Mouse (Mus musculus): Measurements from ENCODE around the gene Cog3. TPM values are rescaled to one million over a fixed set of nuclear protein-coding genes. Genes with fewer than 3 reads are reported as not detected.

Cog3 gene
- total RNA-seq, 1 experiment: 11.2 TPM

GRCm38 (mm10) chr14:75794324-75794723 is 40.0 kb upstream of the Cog3 start:
- Histone ChIP-seq H3K4me1 (ENCODE audit: control insufficient read depth in 2 of 2, insufficient read depth in 2 of 2, low read length in 2 of 2, poor library complexity in 1 of 2) (peaks cover 0 to 2% of the 10 kb centered on the region in 2 experiments; a peak in 1 of 4 replicates), H3K27ac (ENCODE audit: insufficient read depth, low read depth, low read length, poor library complexity, severe bottlenecking) (no peak overlapping the region), H3K9me3 (ENCODE audit: control insufficient read depth, insufficient read depth, low read depth, low read length) (no peaks in the 10 kb centered on the region), H3K4me3 (ENCODE audit: insufficient read depth in 1 of 2, low read depth in 1 of 2, low read length in 2 of 2, poor library complexity in 1 of 2, severe bottlenecking in 1 of 2) (no peak overlapping the region), H3K36me3 (ENCODE audit: control insufficient read depth, insufficient read depth, low read length, poor library complexity, severe bottlenecking) (no peaks in the 10 kb centered on the region), H3K9ac (ENCODE audit: insufficient read depth, low read depth, low read length, poor library complexity, severe bottlenecking) (no peak overlapping the region)
- no peak for DNase-seq (ENCODE audit: low read depth, low spot score)
- no peak for TF ChIP-seq HCFC1 (IDR thresholded peaks at IDR 0.05; ENCODE audit: borderline replicate concordance, insufficient read depth, low read length)
- in situ Hi-C loops (cut with MboI; ENCODE audit: low sequenced_read_pairs in 2 of 2, unreplicated experiment in 2 of 2): no loop called here

GRCm38 (mm10) chr14:75793110-75793509 is 38.8 kb upstream of the Cog3 start:
- in situ Hi-C loops (cut with MboI; ENCODE audit: low sequenced_read_pairs in 2 of 2, unreplicated experiment in 2 of 2): no loop called here
- no peak overlapping the region for H3K27ac ChIP-seq (ENCODE audit: insufficient read depth, low read depth, low read length, poor library complexity, severe bottlenecking)
- no peak overlapping the region for H3K4me3 ChIP-seq (ENCODE audit: insufficient read depth in 1 of 2, low read depth in 1 of 2, low read length in 2 of 2, poor library complexity in 1 of 2, severe bottlenecking in 1 of 2)
- TF ChIP-seq CHD2 (IDR thresholded peaks at IDR 0.05; ENCODE audit: low read depth, low read length) (no peak), MAFK (IDR thresholded peaks at IDR 0.05; ENCODE audit: insufficient read depth, low read depth, low read length) (no peak), HCFC1 (IDR thresholded peaks at IDR 0.05; ENCODE audit: borderline replicate concordance, insufficient read depth, low read length) (no peak), ZC3H11A (IDR thresholded peaks at IDR 0.05; ENCODE audit: borderline replicate concordance, low read depth, low read length) (no peak), ZNF384 (IDR thresholded peaks at IDR 0.05; ENCODE audit: low read depth, low read length) (no peak)
- no peaks in the 10 kb centered on the region for H3K9me3 ChIP-seq (ENCODE audit: control insufficient read depth, insufficient read depth, low read depth, low read length)
- H3K9ac ChIP-seq (ENCODE audit: insufficient read depth, low read depth, low read length, poor library complexity, severe bottlenecking): no peak overlapping the region
- DNase-seq (ENCODE audit: low read depth, low spot score): no peak
- H3K36me3 ChIP-seq (ENCODE audit: control insufficient read depth, insufficient read depth, low read length, poor library complexity, severe bottlenecking): no peaks in the 10 kb centered on the region
- H3K4me1 ChIP-seq (ENCODE audit: control insufficient read depth in 2 of 2, insufficient read depth in 2 of 2, low read length in 2 of 2, poor library complexity in 1 of 2): peaks cover 0 to under 1% of the 10 kb centered on the region in 2 experiments; a peak in 1 of 4 replicates

- no peaks in the 10 kb centered on the region for H3K9me3 ChIP-seq (ENCODE audit: control insufficient read depth, insufficient read depth, low read depth, low read length)
- H3K36me3 ChIP-seq (ENCODE audit: control insufficient read depth, insufficient read depth, low read length, poor library complexity, severe bottlenecking): no peaks in the 10 kb centered on the region
- H3K4me1 ChIP-seq (ENCODE audit: control insufficient read depth in 2 of 2, insufficient read depth in 2 of 2, low read length in 2 of 2, poor library complexity in 1 of 2): no peaks in the 10 kb centered on the region
- DNase-seq (ENCODE audit: low read depth, low spot score): no peak
- H3K4me3 ChIP-seq (ENCODE audit: insufficient read depth in 1 of 2, low read depth in 1 of 2, low read length in 2 of 2, poor library complexity in 1 of 2, severe bottlenecking in 1 of 2): no peak overlapping the region
- TF ChIP-seq ZNF384 (IDR thresholded peaks at IDR 0.05; ENCODE audit: low read depth, low read length) (no peak), MAFK (IDR thresholded peaks at IDR 0.05; ENCODE audit: insufficient read depth, low read depth, low read length) (no peak), CHD2 (IDR thresholded peaks at IDR 0.05; ENCODE audit: low read depth, low read length) (no peak), HCFC1 (IDR thresholded peaks at IDR 0.05; ENCODE audit: borderline replicate concordance, insufficient read depth, low read length) (no peak), ZC3H11A (IDR thresholded peaks at IDR 0.05; ENCODE audit: borderline replicate concordance, low read depth, low read length) (no peak)
- in situ Hi-C loops (cut with MboI; ENCODE audit: low sequenced_read_pairs in 2 of 2, unreplicated experiment in 2 of 2): no loop called here
- no peak overlapping the region for H3K9ac ChIP-seq (ENCODE audit: insufficient read depth, low read depth, low read length, poor library complexity, severe bottlenecking)
- H3K27ac ChIP-seq (ENCODE audit: insufficient read depth, low read depth, low read length, poor library complexity, severe bottlenecking): no peak overlapping the region
Observed at GRCm38 (mm10) chr14:75791372-75791771, 37.1 kb upstream of the Cog3 start.

- in situ Hi-C loops (cut with MboI; ENCODE audit: low sequenced_read_pairs in 2 of 2, unreplicated experiment in 2 of 2): no loop called here
- no peak overlapping the region for H3K4me3 ChIP-seq (ENCODE audit: insufficient read depth in 1 of 2, low read depth in 1 of 2, low read length in 2 of 2, poor library complexity in 1 of 2, severe bottlenecking in 1 of 2)
- no peaks in the 10 kb centered on the region for H3K36me3 ChIP-seq (ENCODE audit: control insufficient read depth, insufficient read depth, low read length, poor library complexity, severe bottlenecking)
- no peak for DNase-seq (ENCODE audit: low read depth, low spot score)
- H3K27ac ChIP-seq (ENCODE audit: insufficient read depth, low read depth, low read length, poor library complexity, severe bottlenecking): no peak overlapping the region
- H3K9ac ChIP-seq (ENCODE audit: insufficient read depth, low read depth, low read length, poor library complexity, severe bottlenecking): no peak overlapping the region
- H3K4me1 ChIP-seq (ENCODE audit: control insufficient read depth in 2 of 2, insufficient read depth in 2 of 2, low read length in 2 of 2, poor library complexity in 1 of 2): no peaks in the 10 kb centered on the region
- no peaks in the 10 kb centered on the region for H3K9me3 ChIP-seq (ENCODE audit: control insufficient read depth, insufficient read depth, low read depth, low read length)
- TF ChIP-seq CHD2 (IDR thresholded peaks at IDR 0.05; ENCODE audit: low read depth, low read length) (no peak), ZNF384 (IDR thresholded peaks at IDR 0.05; ENCODE audit: low read depth, low read length) (no peak), MAFK (IDR thresholded peaks at IDR 0.05; ENCODE audit: insufficient read depth, low read depth, low read length) (no peak), ZC3H11A (IDR thresholded peaks at IDR 0.05; ENCODE audit: borderline replicate concordance, low read depth, low read length) (no peak)
Observed at GRCm38 (mm10) chr14:75790411-75790996, 36.2 kb upstream of the Cog3 start.

- DNase-seq (ENCODE audit: low read depth, low spot score): no peak
- H3K4me1 ChIP-seq (ENCODE audit: control insufficient read depth in 2 of 2, insufficient read depth in 2 of 2, low read length in 2 of 2, poor library complexity in 1 of 2): no peaks in the 10 kb centered on the region
- no peak overlapping the region for H3K27ac ChIP-seq (ENCODE audit: insufficient read depth, low read depth, low read length, poor library complexity, severe bottlenecking)
- no peaks in the 10 kb centered on the region for H3K9me3 ChIP-seq (ENCODE audit: control insufficient read depth, insufficient read depth, low read depth, low read length)
- TF ChIP-seq ZNF384 (IDR thresholded peaks at IDR 0.05; ENCODE audit: low read depth, low read length) (no peak), HCFC1 (IDR thresholded peaks at IDR 0.05; ENCODE audit: borderline replicate concordance, insufficient read depth, low read length) (no peak), MAFK (IDR thresholded peaks at IDR 0.05; ENCODE audit: insufficient read depth, low read depth, low read length) (no peak), CHD2 (IDR thresholded peaks at IDR 0.05; ENCODE audit: low read depth, low read length) (no peak), ZC3H11A (IDR thresholded peaks at IDR 0.05; ENCODE audit: borderline replicate concordance, low read depth, low read length) (no peak)
- H3K4me3 ChIP-seq (ENCODE audit: insufficient read depth in 1 of 2, low read depth in 1 of 2, low read length in 2 of 2, poor library complexity in 1 of 2, severe bottlenecking in 1 of 2): no peak overlapping the region
- no peak overlapping the region for H3K9ac ChIP-seq (ENCODE audit: insufficient read depth, low read depth, low read length, poor library complexity, severe bottlenecking)
- no peaks in the 10 kb centered on the region for H3K36me3 ChIP-seq (ENCODE audit: control insufficient read depth, insufficient read depth, low read length, poor library complexity, severe bottlenecking)
- in situ Hi-C loops (cut with MboI; ENCODE audit: low sequenced_read_pairs in 2 of 2, unreplicated experiment in 2 of 2): no loop called here
Observed at GRCm38 (mm10) chr14:75789291-75789690, 35.0 kb upstream of the Cog3 start.
